ENCODE assay signal across 8 mouse cellular contexts in the genomic region with DNA sequence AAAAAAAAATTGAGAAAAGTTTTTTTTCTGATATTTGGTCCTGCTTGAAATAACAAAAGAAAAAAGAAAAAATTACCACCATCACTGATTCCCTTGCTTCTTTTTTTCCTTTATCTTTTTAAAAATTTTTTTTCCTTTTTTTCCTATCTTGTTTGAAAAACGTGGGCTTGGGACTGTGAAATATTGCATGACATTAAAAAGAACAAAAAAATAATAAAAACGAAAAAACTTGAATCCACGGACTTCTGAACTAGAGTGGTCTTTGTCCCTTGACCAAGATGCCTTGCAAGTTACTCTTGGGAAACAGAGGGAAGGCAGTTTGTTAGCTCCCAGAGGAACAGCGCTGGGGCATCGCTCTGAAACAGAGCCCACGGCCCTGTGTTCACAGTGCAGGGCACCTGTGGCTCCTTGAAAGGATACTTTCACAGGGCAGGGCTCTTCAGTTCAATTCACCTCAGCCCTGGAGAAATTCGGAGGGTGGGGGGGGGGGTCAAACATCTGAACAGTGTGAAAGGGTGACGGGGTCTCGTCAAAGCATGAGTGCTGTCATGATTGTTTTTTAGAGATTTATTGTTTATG. TPM values are rescaled to one million over a fixed set of nuclear protein-coding genes. Genes with fewer than 3 reads are reported as not detected.
DNase-seq lines count a peak whose midpoint lies in the region; ATAC-seq and TF ChIP-seq lines count a peak whose summit lies in the region.

No protein-coding gene starts in this region.

- no peak for ATAC-seq in heart, embryonic 11.5 days (replicated peaks; ENCODE audit: insufficient number of reproducible peaks, low FRiP score, low TSS enrichment)
- no peak for ATAC-seq in G1E (ENCODE audit: extremely low read depth, insufficient number of reproducible peaks, low FRiP score, poor library complexity, severe bottlenecking)
- no peak for ATAC-seq in hindbrain, embryonic 12.5 days (ENCODE audit: low FRiP score)
- no peak for ATAC-seq in midbrain, embryonic 13.5 days

- WGBS in heart, embryonic 11.5 days (ENCODE audit: insufficient replicate concordance) = 35% methylated on average over 9 of the region's 9 CpGs
- WGBS in hindbrain, embryonic 12.5 days = 30% methylated on average over 9 of the region's 9 CpGs
- 31% methylated on average over 9 of the region's 9 CpGs for WGBS in midbrain, embryonic 13.5 days

- no peaks in the 10 kb centered on the region for H3K27me3 ChIP-seq in heart, embryonic 11.5 days (ENCODE audit: control insufficient read depth, insufficient read depth, low read length)
- H3K27me3 ChIP-seq in G1E (ENCODE audit: insufficient read depth, low read length) = peaks cover 37% of the 10 kb centered on the region
- H3K27me3 ChIP-seq in hindbrain, embryonic 12.5 days = no peaks in the 10 kb centered on the region
- no peaks in the 10 kb centered on the region for H3K27me3 ChIP-seq in midbrain, embryonic 13.5 days

- peaks cover 27% of the 10 kb centered on the region for H3K4me1 ChIP-seq in heart, embryonic 11.5 days (ENCODE audit: control insufficient read depth, insufficient read depth, low read length)
- peaks cover 32% of the 10 kb centered on the region for H3K4me1 ChIP-seq in G1E (ENCODE audit: insufficient read depth, low read depth, low read length)
- peaks cover 29% of the 10 kb centered on the region for H3K4me1 ChIP-seq in hindbrain, embryonic 12.5 days
- H3K4me1 ChIP-seq in midbrain, embryonic 13.5 days (replicated peaks) = peaks cover 26% of the 10 kb centered on the region

- H3K27ac ChIP-seq in heart, embryonic 11.5 days (ENCODE audit: low read depth, low read length) = 0 out of 2 replicates have a peak overlapping the region, but pooled peaks have one; percentile 22
- no peak overlapping the region for H3K27ac ChIP-seq in hindbrain, embryonic 12.5 days
- no peak overlapping the region for H3K27ac ChIP-seq in midbrain, embryonic 13.5 days

- intact Hi-C loops in heart, postnatal 10 days (cut with DNase I) = no loop called here

- H3K9ac ChIP-seq in heart, embryonic 11.5 days (ENCODE audit: low read depth, low read length) = peak overlapping the region; percentile 69
- H3K9ac ChIP-seq in hindbrain, embryonic 12.5 days = peak overlapping the region; percentile 8; the same call in 1 of the 2 replicates
- H3K9ac ChIP-seq in midbrain, embryonic 13.5 days (replicated peaks) = no peak overlapping the region

- H3K36me3 ChIP-seq in heart, embryonic 11.5 days (ENCODE audit: control insufficient read depth, insufficient read depth, low read length) = no peaks in the 10 kb centered on the region
- no peaks in the 10 kb centered on the region for H3K36me3 ChIP-seq in G1E (replicated peaks)
- H3K36me3 ChIP-seq in hindbrain, embryonic 12.5 days = no peaks in the 10 kb centered on the region
- no peaks in the 10 kb centered on the region for H3K36me3 ChIP-seq in midbrain, embryonic 13.5 days

- no peak for DNase-seq in heart, postnatal 10 days
- DNase-seq in G1E (ENCODE audit: low spot score) = no peak
- no peak for DNase-seq in ovary, postnatal 36 days (ENCODE audit: low spot score)
- DNase-seq in cerebellum, adult 9-11 months = no peak
- DNase-seq in frontal cortex, adult 2 months (ENCODE audit: extremely low spot score in 1 of 2, low spot score in 1 of 2) = no peak

- no peaks in the 10 kb centered on the region for H3K9me3 ChIP-seq in heart, embryonic 11.5 days (replicated peaks; ENCODE audit: control insufficient read depth, low read length)
- H3K9me3 ChIP-seq in G1E (replicated peaks) = no peaks in the 10 kb centered on the region
- H3K9me3 ChIP-seq in hindbrain, embryonic 12.5 days (replicated peaks) = no peaks in the 10 kb centered on the region
- no peaks in the 10 kb centered on the region for H3K9me3 ChIP-seq in midbrain, embryonic 13.5 days

- H3K4me3 ChIP-seq in heart, embryonic 11.5 days (ENCODE audit: low read depth, low read length) = peak overlapping the region; percentile 55
- peak overlapping the region; percentile 76 for H3K4me3 ChIP-seq in G1E (ENCODE audit: low read depth, low read length)
- H3K4me3 ChIP-seq in hindbrain, embryonic 12.5 days = peak overlapping the region; percentile 52
- H3K4me3 ChIP-seq in midbrain, embryonic 13.5 days (replicated peaks) = peak overlapping the region; percentile 50

- TF ChIP-seq CTCF in G1E (IDR thresholded peaks at IDR 0.05; ENCODE audit: low read depth, low read length) = no peak

- peak overlapping the region; percentile 95 for H3K4me2 ChIP-seq in heart, embryonic 11.5 days
- H3K4me2 ChIP-seq in hindbrain, embryonic 12.5 days (replicated peaks) = peak overlapping the region; percentile 85
- H3K4me2 ChIP-seq in midbrain, embryonic 13.5 days (replicated peaks) = peak overlapping the region; percentile 51

RNA-seq across cellular contexts. Expression of gene Ier2, which starts 22.6 kb away (rescaled TPM):
- polyA plus RNA-seq in heart, embryonic 11.5 days (2014; fragmentation: Nextera tagmentation; extraction: Ambion mirVana) = 52.3 and 55.9 TPM in 2 replicates
- 10 to 100 TPM; 30.8 to 31.4 TPM for total RNA-seq in heart, postnatal 10 days (2021)
- total RNA-seq in G1E (2014; fragmentation: Nextera tagmentation) (60.5 and 64.9 TPM in 2 replicates), G1E (2017) (43.1 and 48.5 TPM in 2 replicates)
- polyA plus RNA-seq in G1E (2012) = 112 and 119 TPM in 2 replicates
- 62.5 and 64.8 TPM in 2 replicates for polyA plus RNA-seq in hindbrain, embryonic 12.5 days (2016; fragmentation: Nextera tagmentation; extraction: Ambion mirVana)
- polyA plus RNA-seq in midbrain, embryonic 13.5 days (2015; fragmentation: Nextera tagmentation; extraction: Ambion mirVana) = 20.0 and 26.3 TPM in 2 replicates
- polyA plus RNA-seq in frontal cortex, adult 2 months (2012; rRNA removed) = 11.1 and 21.5 TPM in 2 replicates

RNA-seq across cellular contexts. Expression of gene Trmt1, which starts 46.0 kb away (rescaled TPM):
- polyA plus RNA-seq in heart, embryonic 11.5 days (2014; fragmentation: Nextera tagmentation; extraction: Ambion mirVana) = 49.7 and 51.6 TPM in 2 replicates
- total RNA-seq in heart, postnatal 10 days (2021) = 10 to 100 TPM; 40.3 to 40.6 TPM
- total RNA-seq in G1E (2014; fragmentation: Nextera tagmentation) (63.3 and 64.9 TPM in 2 replicates), G1E (2017) (68.2 and 96.4 TPM in 2 replicates)
- polyA plus RNA-seq in G1E (2012) = 244 and 260 TPM in 2 replicates
- 51.2 and 55.9 TPM in 2 replicates for polyA plus RNA-seq in hindbrain, embryonic 12.5 days (2016; fragmentation: Nextera tagmentation; extraction: Ambion mirVana)
- polyA plus RNA-seq in midbrain, embryonic 13.5 days (2015; fragmentation: Nextera tagmentation; extraction: Ambion mirVana) = 50.1 and 55.7 TPM in 2 replicates
- 143 and 157 TPM in 2 replicates for polyA plus RNA-seq in frontal cortex, adult 2 months (2012; rRNA removed)

RNA-seq across cellular contexts. Expression of gene Nacc1, which starts 47.6 kb away (rescaled TPM):
- polyA plus RNA-seq in heart, embryonic 11.5 days (2014; fragmentation: Nextera tagmentation; extraction: Ambion mirVana) = 19.1 and 19.6 TPM in 2 replicates
- total RNA-seq in heart, postnatal 10 days (2021) = 10 to 100 TPM; 50.2 TPM
- total RNA-seq in G1E (2014; fragmentation: Nextera tagmentation) (120 and 125 TPM in 2 replicates), G1E (2017) (48.1 and 54.5 TPM in 2 replicates)
- polyA plus RNA-seq in G1E (2012) = 207 and 224 TPM in 2 replicates
- polyA plus RNA-seq in hindbrain, embryonic 12.5 days (2016; fragmentation: Nextera tagmentation; extraction: Ambion mirVana) = 20.9 and 21.3 TPM in 2 replicates
- 16.8 and 17.3 TPM in 2 replicates for polyA plus RNA-seq in midbrain, embryonic 13.5 days (2015; fragmentation: Nextera tagmentation; extraction: Ambion mirVana)
- 79.7 and 79.8 TPM in 2 replicates for polyA plus RNA-seq in frontal cortex, adult 2 months (2012; rRNA removed)
